Mouse (Mus musculus): Measurements from ENCODE around the gene Rab5b. TPM values are rescaled to one million over a fixed set of nuclear protein-coding genes. Genes with fewer than 3 reads are reported as not detected.
A peak's percentile ranks its signal among the peaks of the same experiment; 100 is the strongest.

The Rab5b gene
- 3.1 and 11.0 TPM in 2 replicates for polyA plus RNA-seq (2012; ENCODE audit: insufficient read depth, low replicate concordance)

DNA sequence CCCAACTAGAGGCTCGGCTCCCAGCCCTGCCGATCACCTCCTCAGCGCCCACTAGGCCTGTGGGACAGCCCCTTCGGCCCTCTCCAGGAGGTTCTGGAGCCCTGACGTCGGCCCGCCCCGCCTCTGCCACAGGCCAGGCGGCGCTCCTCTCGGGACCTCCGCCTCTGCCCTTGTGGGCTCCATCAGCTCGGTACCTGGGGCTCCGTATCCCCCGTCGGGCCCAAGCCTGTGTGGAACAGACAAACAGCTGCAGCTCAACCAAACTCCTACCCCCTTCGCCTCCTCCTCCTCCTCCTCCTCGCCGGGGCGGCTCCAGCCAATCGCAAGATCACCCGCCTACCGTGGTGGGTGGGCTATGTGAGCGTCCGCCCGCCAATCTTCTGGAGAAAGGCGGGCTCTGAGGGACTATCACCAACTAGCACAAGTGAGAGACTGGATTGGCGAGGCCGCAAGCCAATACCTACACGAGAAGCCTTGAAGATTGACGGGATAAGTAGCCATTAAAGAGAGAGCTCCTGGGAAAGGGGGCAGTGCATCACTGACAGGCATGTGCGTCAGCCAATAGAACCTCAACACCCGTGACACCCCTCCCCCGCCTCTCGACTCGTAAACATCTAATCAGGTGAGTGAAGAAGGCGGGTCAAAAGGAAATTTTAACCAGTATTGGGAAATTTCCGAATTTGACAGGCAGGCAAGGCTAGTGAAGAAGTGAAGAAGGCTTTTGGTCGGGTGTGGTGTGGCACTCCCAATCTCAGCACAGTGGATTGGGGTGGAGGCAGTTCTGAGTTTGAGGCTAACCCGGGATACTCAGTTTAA, at the start of gene Rab5b:
TSS of gene Rab5b (minus strand) at position 273 of the 816 bp plus-strand sequence.
- Histone ChIP-seq H3K27me3 (replicated peaks) (no peaks in the 10 kb centered on the region), H3K9me3 (no peaks in the 10 kb centered on the region), H3K4me1 (peaks cover 64% of the 10 kb centered on the region), H3K36me3 (replicated peaks; ENCODE audit: low read length) (peaks cover 52% of the 10 kb centered on the region), H3K4me3 (replicated peaks) (peak within 1 kb of the TSS; percentile 91)
- no peak for TF ChIP-seq FLI1 (IDR thresholded peaks at IDR 0.05; ENCODE audit: low read length)
- TF ChIP-seq GATA1 (IDR thresholded peaks at IDR 0.05; ENCODE audit: borderline replicate concordance, low read length) = no peak

- no peak for TF ChIP-seq FLI1 (IDR thresholded peaks at IDR 0.05; ENCODE audit: low read length)
- H3K36me3 ChIP-seq (replicated peaks; ENCODE audit: low read length) = peaks cover 1% of the 10 kb centered on the region
- H3K27me3 ChIP-seq (replicated peaks) = no peaks in the 10 kb centered on the region
- peak within 1 kb of the TSS; percentile 97 for H3K4me3 ChIP-seq (replicated peaks)
- H3K4me1 ChIP-seq = peaks cover 83% of the 10 kb centered on the region
- no peaks in the 10 kb centered on the region for H3K9me3 ChIP-seq
These were observed 48.9 kb upstream of the Rab5b start, which contains the start of gene Dgka for GRCm38 (mm10) chr10:128744680-128745601. Gene Dgka (minus strand): TSS chr10:128744855.

DNA sequence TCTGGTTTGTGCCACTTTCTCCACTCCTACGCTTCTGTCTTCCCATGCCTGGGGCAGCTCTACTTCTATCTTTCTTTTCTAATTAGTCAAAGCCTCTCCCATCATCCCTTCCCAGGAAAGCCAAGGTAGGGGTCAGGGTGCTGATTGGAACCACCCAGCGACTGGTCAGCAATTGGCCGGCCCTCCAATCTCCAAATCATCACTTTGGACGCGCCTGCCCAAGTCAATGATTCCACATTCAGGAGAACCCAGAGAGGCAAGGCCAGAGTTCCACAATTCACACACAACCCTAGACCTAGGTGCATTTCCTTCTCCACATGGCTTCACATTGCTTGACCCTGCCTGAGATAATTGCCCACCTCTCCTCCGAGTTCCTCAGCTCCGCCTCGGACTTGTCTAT, 48.1 kb upstream of the Rab5b start:
- Histone ChIP-seq H3K27me3 (replicated peaks) (no peaks in the 10 kb centered on the region), H3K9me3 (no peaks in the 10 kb centered on the region), H3K36me3 (replicated peaks; ENCODE audit: low read length) (no peaks in the 10 kb centered on the region), H3K4me3 (replicated peaks) (peak overlapping the region; percentile 97), H3K4me1 (peaks cover 83% of the 10 kb centered on the region)
- TF ChIP-seq GATA1 (IDR thresholded peaks at IDR 0.05; ENCODE audit: borderline replicate concordance, low read length) = no peak

- Histone ChIP-seq H3K4me1 (peaks cover 80% of the 10 kb centered on the region), H3K4me3 (replicated peaks) (peak overlapping the region; percentile 97), H3K36me3 (replicated peaks; ENCODE audit: low read length) (peaks cover under 1% of the 10 kb centered on the region), H3K27me3 (replicated peaks) (no peaks in the 10 kb centered on the region), H3K9me3 (no peaks in the 10 kb centered on the region)
- TF ChIP-seq GATA1 (IDR thresholded peaks at IDR 0.05; ENCODE audit: borderline replicate concordance, low read length) = no peak
- TF ChIP-seq FLI1 (IDR thresholded peaks at IDR 0.05; ENCODE audit: low read length) = no peak
These were observed 47.7 kb upstream of the Rab5b start for GRCm38 (mm10) chr10:128743791-128744191.

- TF ChIP-seq GATA1 (IDR thresholded peaks at IDR 0.05; ENCODE audit: borderline replicate concordance, low read length) (no peak), FLI1 (IDR thresholded peaks at IDR 0.05; ENCODE audit: low read length) (no peak)
- Histone ChIP-seq H3K4me1 (peaks cover 82% of the 10 kb centered on the region), H3K27me3 (replicated peaks) (no peaks in the 10 kb centered on the region), H3K36me3 (replicated peaks; ENCODE audit: low read length) (peaks cover 5% of the 10 kb centered on the region), H3K9me3 (no peaks in the 10 kb centered on the region), H3K4me3 (replicated peaks) (peak overlapping the region; percentile 97)
These were observed 47.2 kb upstream of the Rab5b start for GRCm38 (mm10) chr10:128743235-128743634.

DNA sequence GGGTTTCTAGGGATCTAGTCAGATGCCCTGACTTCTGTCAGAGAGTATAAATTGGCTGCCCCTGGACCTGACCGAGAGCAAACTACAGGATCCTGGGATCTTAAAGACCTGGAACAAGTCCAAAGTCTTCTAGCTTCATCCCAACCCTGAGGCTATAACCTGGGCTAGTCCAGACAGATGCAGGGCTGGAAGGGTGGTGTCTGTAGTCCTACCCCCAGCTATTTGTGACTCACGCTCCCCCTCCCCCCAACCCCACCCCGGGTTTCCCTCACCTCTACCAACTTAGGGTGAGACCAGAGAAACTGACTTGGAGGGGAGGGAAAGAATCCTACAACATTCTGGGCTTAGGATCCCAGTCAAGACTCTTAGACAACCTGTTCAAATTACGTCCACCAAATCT, 46.6 kb upstream of the Rab5b start:
- H3K4me1 ChIP-seq = peaks cover 83% of the 10 kb centered on the region
- peaks cover 6% of the 10 kb centered on the region for H3K36me3 ChIP-seq (replicated peaks; ENCODE audit: low read length)
- no peaks in the 10 kb centered on the region for H3K27me3 ChIP-seq (replicated peaks)
- no peak for TF ChIP-seq FLI1 (IDR thresholded peaks at IDR 0.05; ENCODE audit: low read length)
- TF ChIP-seq GATA1 (IDR thresholded peaks at IDR 0.05; ENCODE audit: borderline replicate concordance, low read length) = no peak
- no peaks in the 10 kb centered on the region for H3K9me3 ChIP-seq
- H3K4me3 ChIP-seq (replicated peaks) = peak overlapping the region; percentile 97

DNA sequence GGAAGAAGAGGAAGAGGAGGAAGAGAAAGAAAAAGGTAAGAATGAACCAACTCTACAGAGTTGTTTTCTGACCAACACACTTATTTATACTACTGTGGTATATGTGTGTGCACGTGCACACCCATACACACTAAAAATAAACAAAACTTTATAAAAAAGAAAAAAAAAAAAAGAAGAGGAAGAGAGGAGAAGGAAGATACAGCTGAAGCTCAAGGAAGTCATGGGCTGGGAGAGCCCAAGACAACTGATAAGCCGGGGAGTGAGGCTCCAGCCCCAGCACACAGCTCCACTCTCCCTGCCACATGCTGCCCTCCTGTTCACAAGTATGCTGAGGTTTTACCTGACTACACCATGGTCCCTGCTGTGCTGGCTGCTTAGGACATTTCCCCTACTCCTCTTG, 44.2 kb upstream of the Rab5b start:
- Histone ChIP-seq H3K4me3 (replicated peaks) (peak overlapping the region; percentile 88), H3K27me3 (replicated peaks) (no peaks in the 10 kb centered on the region), H3K36me3 (replicated peaks; ENCODE audit: low read length) (peaks cover 25% of the 10 kb centered on the region), H3K4me1 (peaks cover 70% of the 10 kb centered on the region), H3K9me3 (no peaks in the 10 kb centered on the region)
- TF ChIP-seq GATA1 (IDR thresholded peaks at IDR 0.05; ENCODE audit: borderline replicate concordance, low read length) = no peak
- no peak for TF ChIP-seq FLI1 (IDR thresholded peaks at IDR 0.05; ENCODE audit: low read length)

DNA sequence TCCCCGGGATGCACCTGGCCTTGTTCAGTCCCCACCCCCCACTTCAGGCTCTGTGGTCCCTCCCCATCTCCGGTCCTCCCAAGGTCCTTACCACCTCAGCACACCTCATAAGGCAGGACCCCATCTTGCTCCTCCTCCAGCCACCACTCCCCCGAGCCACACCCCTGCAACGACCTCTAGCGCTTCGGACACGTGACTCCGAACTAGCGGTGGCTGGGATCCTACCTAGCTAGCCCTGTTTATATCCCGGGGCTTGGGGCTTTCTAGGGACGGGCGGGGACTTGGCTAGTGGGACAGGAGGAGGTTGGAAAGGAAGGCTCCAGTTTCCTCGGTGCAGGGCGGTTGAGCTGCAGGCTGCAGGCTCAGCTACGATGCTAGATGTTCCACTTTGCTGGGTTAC, 41.4 kb upstream of the Rab5b start:
- peaks cover 8% of the 10 kb centered on the region for H3K9me3 ChIP-seq
- no peak overlapping the region for H3K4me3 ChIP-seq (replicated peaks)
- peaks cover 49% of the 10 kb centered on the region for H3K36me3 ChIP-seq (replicated peaks; ENCODE audit: low read length)
- no peaks in the 10 kb centered on the region for H3K27me3 ChIP-seq (replicated peaks)
- TF ChIP-seq GATA1 (IDR thresholded peaks at IDR 0.05; ENCODE audit: borderline replicate concordance, low read length) (no peak), FLI1 (IDR thresholded peaks at IDR 0.05; ENCODE audit: low read length) (no peak)
- H3K4me1 ChIP-seq = peaks cover 45% of the 10 kb centered on the region

DNA sequence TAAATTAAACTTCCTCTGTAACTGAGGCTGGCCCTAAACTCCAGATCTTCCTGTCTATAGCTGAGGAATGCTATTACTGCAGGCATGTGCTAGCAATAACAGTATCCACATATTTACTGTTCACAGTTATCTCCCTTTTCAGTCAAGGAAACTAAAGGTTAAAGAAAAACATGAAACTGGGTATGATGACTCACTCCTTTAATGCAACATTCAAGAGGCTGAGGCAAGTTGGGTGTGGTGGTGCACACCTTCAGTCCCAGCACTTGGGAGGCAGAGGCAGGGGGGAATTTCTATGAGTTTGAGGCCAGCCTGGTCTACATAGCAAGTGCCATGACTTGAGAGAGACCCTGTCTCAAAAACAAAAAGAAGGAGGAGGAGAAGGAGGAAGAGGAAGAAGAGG, 35.9 kb upstream of the Rab5b start:
- H3K4me1 ChIP-seq = peaks cover 11% of the 10 kb centered on the region
- no peak for TF ChIP-seq GATA1 (IDR thresholded peaks at IDR 0.05; ENCODE audit: borderline replicate concordance, low read length)
- H3K36me3 ChIP-seq (replicated peaks; ENCODE audit: low read length) = peaks cover 91% of the 10 kb centered on the region
- H3K27me3 ChIP-seq (replicated peaks) = no peaks in the 10 kb centered on the region
- H3K9me3 ChIP-seq = peaks cover 8% of the 10 kb centered on the region
- no peak overlapping the region for H3K4me3 ChIP-seq (replicated peaks)

GRCm38 (mm10) chr10:128731002-128731433, 35.0 kb upstream of the Rab5b start:
- Histone ChIP-seq H3K36me3 (replicated peaks; ENCODE audit: low read length) (peaks cover 90% of the 10 kb centered on the region), H3K9me3 (peaks cover 8% of the 10 kb centered on the region), H3K4me1 (peaks cover 12% of the 10 kb centered on the region), H3K4me3 (replicated peaks) (peak overlapping the region; percentile 72), H3K27me3 (replicated peaks) (no peaks in the 10 kb centered on the region)
- TF ChIP-seq FLI1 (IDR thresholded peaks at IDR 0.05; ENCODE audit: low read length) (no peak), GATA1 (IDR thresholded peaks at IDR 0.05; ENCODE audit: borderline replicate concordance, low read length) (no peak)

Measured in megakaryocyte, embryonic 14.5 days (primary cell).